Mouse (Mus musculus) MEL (cell line): Measurements from ENCODE around the gene Npw.

Source experiments
- BHLHE40 ChIP-seq: IDR thresholded peaks from 2 replicates; pipeline ENCODE4 v1.6.1; 2012; ENCODE audit warnings: low read depth, mild to moderate bottlenecking, inconsistent platforms, low read length, improper control_type of control experiment, borderline replicate concordance
- CHD1 ChIP-seq: IDR thresholded peaks from 2 replicates; pipeline ENCODE4 v1.6.1; 2012; ENCODE audit warnings: low read depth, mild to moderate bottlenecking, inconsistent platforms, low read length, improper control_type of control experiment
- CTCF ChIP-seq, 3 experiments: IDR thresholded peaks in 2 of 3; conservative IDR thresholded peaks in 1 of 3; 2 replicates each; pipeline ENCODE4 v1.5.1; 2011 to 2012; ENCODE audit warnings: low read length in 3 of 3, low read depth in 2 of 3, mild to moderate bottlenecking in 2 of 3, improper control_type of control experiment in 1 of 3, inconsistent platforms in 1 of 3, mixed read lengths in 1 of 3, moderate library complexity in 1 of 3; ENCODE audit not compliant: control insufficient read depth in 1 of 3, insufficient read depth in 1 of 3, poor library complexity in 1 of 3, severe bottlenecking in 1 of 3
- GATA1 ChIP-seq: IDR thresholded peaks from 2 replicates; pipeline ENCODE4 v1.6.1; 2011; ENCODE audit warnings: low read depth, low read length, improper control_type of control experiment
- KAT2A ChIP-seq: conservative IDR thresholded peaks from 2 replicates; pipeline ENCODE4 v1.6.1; 2012; ENCODE audit warnings: low read depth, low read length, improper control_type of control experiment, inconsistent platforms
- NRF1 ChIP-seq: IDR thresholded peaks from 2 replicates; pipeline ENCODE4 v1.6.1; 2014; ENCODE audit warnings: low read depth, mild to moderate bottlenecking, inconsistent platforms, low read length, improper control_type of control experiment, moderate library complexity; ENCODE audit not compliant: poor library complexity, insufficient read depth, severe bottlenecking
- POLR2A ChIP-seq, 2 experiments: IDR thresholded peaks; 2 replicates each; pipeline ENCODE4 v1.6.1; 2011 to 2012; ENCODE audit warnings: low read length in 2 of 2, mild to moderate bottlenecking in 2 of 2, control low read depth in 1 of 2, improper control_type of control experiment in 1 of 2, low read depth in 1 of 2, moderate library complexity in 1 of 2; ENCODE audit not compliant: control insufficient read depth in 1 of 2, insufficient read depth in 1 of 2, poor library complexity in 1 of 2
- RAD21 ChIP-seq: IDR thresholded peaks from 2 replicates; pipeline ENCODE4 v1.6.1; 2011; ENCODE audit warnings: mild to moderate bottlenecking, low read depth, low read length, improper control_type of control experiment
- USF1 ChIP-seq: IDR thresholded peaks from 2 replicates; pipeline ENCODE4 v1.6.1; 2014; ENCODE audit warnings: low read depth, mild to moderate bottlenecking, inconsistent platforms, low read length, improper control_type of control experiment, moderate library complexity
- ZKSCAN1 ChIP-seq: IDR thresholded peaks from 2 replicates; pipeline ENCODE4 v1.6.1; 2012; ENCODE audit warnings: low read depth, mild to moderate bottlenecking, inconsistent platforms, low read length, improper control_type of control experiment, moderate library complexity
- ZNF384 ChIP-seq: IDR thresholded peaks from 2 replicates; pipeline ENCODE4 v1.6.1; 2012; ENCODE audit warnings: low read depth, mild to moderate bottlenecking, inconsistent platforms, low read length, improper control_type of control experiment

GRCm38 (mm10) chr17:24674277-24674676, 16.0 kb upstream of the Npw start:
- TF ChIP-seq CTCF (IDR thresholded peaks at IDR 0.05 in 2 of 3, conservative IDR thresholded peaks at IDR 0.05 in 1 of 3; ENCODE audit: control insufficient read depth in 1 of 3, insufficient read depth in 1 of 3, low read depth in 2 of 3, low read length in 3 of 3, poor library complexity in 1 of 3, severe bottlenecking in 1 of 3), result no peak
- TF ChIP-seq POLR2A (IDR thresholded peaks at IDR 0.05; ENCODE audit: control insufficient read depth in 1 of 2, insufficient read depth in 1 of 2, low read depth in 1 of 2, low read length in 2 of 2, poor library complexity in 1 of 2), result no peak
- TF ChIP-seq CHD1, result no peak
- no peak for TF ChIP-seq BHLHE40
- TF ChIP-seq ZNF384, result no peak
- no peak for TF ChIP-seq GATA1
- TF ChIP-seq KAT2A, result no peak
- no peak for TF ChIP-seq USF1
- no peak for TF ChIP-seq ZKSCAN1
- TF ChIP-seq NRF1, result no peak
- TF ChIP-seq RAD21, result no peak
